Mouse (Mus musculus) heart, embryonic 12.5 days (tissue): ENCODE results near the gene Irak1bp1. TPM values are rescaled to one million over a fixed set of nuclear protein-coding genes. Genes with fewer than 3 reads are reported as not detected.

Source experiments
- ATAC-seq: fragments of 200-750 bp; cut with Nextera tagmentation; 2 replicates; pipeline ENCODE4 v1.8.0; 2017; ENCODE audit warnings: moderate TSS enrichment, moderate library complexity; ENCODE audit not compliant: insufficient number of reproducible peaks, low FRiP score
- H3K27ac ChIP-seq: fragments of 300-500 bp; sonication (generic); 2 replicates; pipeline ENCODE4 v1.5.1; 2016; ENCODE audit warnings: mild to moderate bottlenecking, moderate library complexity; ENCODE audit not compliant: poor library complexity, severe bottlenecking
- H3K27me3 ChIP-seq: fragments of 300-500 bp; sonication (generic); replicated peaks from 2 replicates; pipeline ENCODE4 v1.6.1; 2016; ENCODE audit warnings: mild to moderate bottlenecking, moderate library complexity
- H3K36me3 ChIP-seq: fragments of 300-500 bp; sonication (generic); 2 replicates; pipeline ENCODE4 v1.6.1; 2016; ENCODE audit warnings: mild to moderate bottlenecking, moderate library complexity
- H3K4me1 ChIP-seq: fragments of 300-500 bp; sonication (generic); replicated peaks from 2 replicates; pipeline ENCODE4 v1.6.1; 2016; ENCODE audit warnings: mild to moderate bottlenecking
- H3K4me2 ChIP-seq: fragments of 300-500 bp; sonication (generic); 2 replicates; pipeline ENCODE4 v1.6.1; 2016; ENCODE audit warnings: mild to moderate bottlenecking, moderate library complexity
- H3K4me3 ChIP-seq: fragments of 300-500 bp; sonication (generic); 2 replicates; pipeline ENCODE4 v1.5.1; 2016; ENCODE audit warnings: mild to moderate bottlenecking
- H3K9ac ChIP-seq: fragments of 300-500 bp; sonication (generic); 2 replicates; pipeline ENCODE4 v1.6.1; 2016; ENCODE audit warnings: mild to moderate bottlenecking, moderate library complexity
- H3K9me3 ChIP-seq: fragments of 300-500 bp; sonication (generic); replicated peaks from 2 replicates; pipeline ENCODE4 v1.6.1; 2016; ENCODE audit warnings: mild to moderate bottlenecking, moderate library complexity
- WGBS: fragments of 180-500 bp; shearing (Covaris S2); methylation state at CpG from one replicate; pipeline ENCODE4 v1.1.7; 2016; 5-methylcytosine and 5-hydroxymethylcytosine counted together
- polyA plus RNA-seq: library from polyadenylated mRNA; unstranded; fragments of >200 nt; fragmentation: Nextera tagmentation; extraction: Ambion mirVana; gene quantifications from 2 replicates; pipeline ENCODE4 v1.2.1, GENCODE M21; 2016

Irak1bp1 gene
- polyA plus RNA-seq, 1 experiment from 2014 or later, result 13.5 TPM

- H3K4me3 ChIP-seq, result no peak overlapping the region
- ATAC-seq, result no peak
- WGBS, result 78% methylated on average over 6 of the region's 6 CpGs
- peaks cover 8% of the 10 kb centered on the region; the same call in 1 of the 2 replicates for H3K36me3 ChIP-seq
- H3K27me3 ChIP-seq, result no peaks in the 10 kb centered on the region
- no peak overlapping the region for H3K4me2 ChIP-seq
- H3K27ac ChIP-seq, result no peak overlapping the region
- no peaks in the 10 kb centered on the region for H3K4me1 ChIP-seq
- H3K9ac ChIP-seq, result no peak overlapping the region
- no peaks in the 10 kb centered on the region for H3K9me3 ChIP-seq
Measured at GRCm38 (mm10) chr9:82835921-82836320, 6.6 kb downstream of the Irak1bp1 start.

- no peak overlapping the region for H3K9ac ChIP-seq
- ATAC-seq, result no peak
- no peak overlapping the region for H3K4me3 ChIP-seq
- 80% methylated on average over 4 of the region's 4 CpGs for WGBS
- no peaks in the 10 kb centered on the region for H3K9me3 ChIP-seq
- H3K4me2 ChIP-seq, result no peak overlapping the region
- H3K4me1 ChIP-seq, result no peaks in the 10 kb centered on the region
- H3K27ac ChIP-seq, result no peak overlapping the region
- H3K27me3 ChIP-seq, result no peaks in the 10 kb centered on the region
- peaks cover 11% of the 10 kb centered on the region; the same call in 1 of the 2 replicates for H3K36me3 ChIP-seq
Measured at GRCm38 (mm10) chr9:82842671-82843070, 13.3 kb downstream of the Irak1bp1 start.

GRCm38 (mm10) chr9:82854040-82854439 lies 24.7 kb downstream of the Irak1bp1 start:
- H3K4me1 ChIP-seq, result peaks cover 13% of the 10 kb centered on the region
- 40% methylated on average over 2 of the region's 2 CpGs for WGBS
- no peak overlapping the region for H3K4me3 ChIP-seq
- H3K36me3 ChIP-seq, result no peaks in the 10 kb centered on the region
- no peaks in the 10 kb centered on the region for H3K27me3 ChIP-seq
- no peak overlapping the region for H3K27ac ChIP-seq
- no peak overlapping the region for H3K4me2 ChIP-seq
- H3K9ac ChIP-seq, result no peak overlapping the region
- ATAC-seq, result no peak
- H3K9me3 ChIP-seq, result no peaks in the 10 kb centered on the region

GRCm38 (mm10) chr9:82854973-82855614 lies 25.8 kb downstream of the Irak1bp1 start:
- no peaks in the 10 kb centered on the region for H3K36me3 ChIP-seq
- peaks cover 13% of the 10 kb centered on the region for H3K4me1 ChIP-seq
- H3K27ac ChIP-seq, result no peak overlapping the region
- H3K4me2 ChIP-seq, result no peak overlapping the region
- no peak for ATAC-seq
- no peak overlapping the region for H3K9ac ChIP-seq
- H3K4me3 ChIP-seq, result no peak overlapping the region
- no peaks in the 10 kb centered on the region for H3K9me3 ChIP-seq
- H3K27me3 ChIP-seq, result no peaks in the 10 kb centered on the region
- 11% methylated on average over 3 of the region's 3 CpGs for WGBS

GRCm38 (mm10) chr9:82856241-82856640 lies 26.9 kb downstream of the Irak1bp1 start:
- no peak overlapping the region for H3K4me2 ChIP-seq
- WGBS, result 74% methylated on average over 4 of the region's 4 CpGs
- ATAC-seq, result no peak
- no peak overlapping the region for H3K27ac ChIP-seq
- H3K27me3 ChIP-seq, result no peaks in the 10 kb centered on the region
- H3K9me3 ChIP-seq, result no peaks in the 10 kb centered on the region
- H3K4me3 ChIP-seq, result no peak overlapping the region
- peaks cover 13% of the 10 kb centered on the region for H3K4me1 ChIP-seq
- no peaks in the 10 kb centered on the region for H3K36me3 ChIP-seq
- no peak overlapping the region for H3K9ac ChIP-seq

GRCm38 (mm10) chr9:82860805-82861204 lies 31.5 kb downstream of the Irak1bp1 start:
- Histone ChIP-seq H3K27ac (no peak overlapping the region), H3K36me3 (no peaks in the 10 kb centered on the region), H3K9ac (no peak overlapping the region), H3K4me3 (no peak overlapping the region), H3K4me2 (no peak overlapping the region), H3K9me3 (no peaks in the 10 kb centered on the region), H3K27me3 (no peaks in the 10 kb centered on the region), H3K4me1 (peaks cover under 1% of the 10 kb centered on the region; the same call in 1 of the 2 replicates)
- no peak for ATAC-seq
- 89% methylated on average over 2 of the region's 2 CpGs for WGBS

- Histone ChIP-seq H3K27me3 (no peaks in the 10 kb centered on the region), H3K4me3 (no peak overlapping the region), H3K4me2 (no peak overlapping the region), H3K9ac (no peak overlapping the region), H3K27ac (no peak overlapping the region), H3K36me3 (no peaks in the 10 kb centered on the region), H3K9me3 (no peaks in the 10 kb centered on the region), H3K4me1 (no peaks in the 10 kb centered on the region)
- WGBS, result 75% methylated on average over 4 of the region's 4 CpGs
- no peak for ATAC-seq
Measured at GRCm38 (mm10) chr9:82861316-82861715, 32.0 kb downstream of the Irak1bp1 start.

- Histone ChIP-seq H3K36me3 (no peaks in the 10 kb centered on the region), H3K27ac (no peak overlapping the region), H3K27me3 (no peaks in the 10 kb centered on the region), H3K9ac (no peak overlapping the region), H3K4me1 (no peaks in the 10 kb centered on the region), H3K9me3 (no peaks in the 10 kb centered on the region), H3K4me2 (no peak overlapping the region), H3K4me3 (no peak overlapping the region)
- 82% methylated on average over 3 of the region's 3 CpGs for WGBS
- no peak for ATAC-seq
Measured at GRCm38 (mm10) chr9:82861775-82862430, 32.6 kb downstream of the Irak1bp1 start.

GRCm38 (mm10) chr9:82866121-82866520 lies 36.8 kb downstream of the Irak1bp1 start:
- no peaks in the 10 kb centered on the region for H3K9me3 ChIP-seq
- no peaks in the 10 kb centered on the region for H3K4me1 ChIP-seq
- H3K9ac ChIP-seq, result no peak overlapping the region
- H3K27me3 ChIP-seq, result no peaks in the 10 kb centered on the region
- H3K27ac ChIP-seq, result no peak overlapping the region
- ATAC-seq, result no peak
- WGBS, result 94% methylated on average over 1 of the region's 1 CpGs
- peaks cover 6% of the 10 kb centered on the region for H3K36me3 ChIP-seq
- no peak overlapping the region for H3K4me3 ChIP-seq
- no peak overlapping the region for H3K4me2 ChIP-seq

- H3K9me3 ChIP-seq, result no peaks in the 10 kb centered on the region
- 83% methylated on average over 3 of the region's 3 CpGs for WGBS
- H3K27ac ChIP-seq, result no peak overlapping the region
- H3K4me2 ChIP-seq, result no peak overlapping the region
- no peak overlapping the region for H3K4me3 ChIP-seq
- H3K27me3 ChIP-seq, result no peaks in the 10 kb centered on the region
- peaks cover 12% of the 10 kb centered on the region for H3K36me3 ChIP-seq
- no peak overlapping the region for H3K9ac ChIP-seq
- no peak for ATAC-seq
- no peaks in the 10 kb centered on the region for H3K4me1 ChIP-seq
Measured at GRCm38 (mm10) chr9:82867698-82868097, 38.4 kb downstream of the Irak1bp1 start.

- Histone ChIP-seq H3K36me3 (peaks cover 49% of the 10 kb centered on the region), H3K4me1 (no peaks in the 10 kb centered on the region), H3K9me3 (no peaks in the 10 kb centered on the region), H3K9ac (no peak overlapping the region), H3K27ac (no peak overlapping the region), H3K4me3 (no peak overlapping the region), H3K4me2 (no peak overlapping the region), H3K27me3 (no peaks in the 10 kb centered on the region)
- WGBS, result 87% methylated on average over 1 of the region's 1 CpGs
- no peak for ATAC-seq
Measured at GRCm38 (mm10) chr9:82877078-82877477, 47.7 kb downstream of the Irak1bp1 start.

GRCm38 (mm10) chr9:82884177-82884576 lies 54.8 kb downstream of the Irak1bp1 start:
- ATAC-seq, result no peak
- H3K27ac ChIP-seq, result no peak overlapping the region
- H3K36me3 ChIP-seq, result peaks cover 47% of the 10 kb centered on the region

More at GRCm38 (mm10) chr9:82884177-82884576, 54.8 kb downstream of the Irak1bp1 start:
- no peaks in the 10 kb centered on the region for H3K4me1 ChIP-seq
- H3K4me2 ChIP-seq, result no peak overlapping the region
- H3K27me3 ChIP-seq, result no peaks in the 10 kb centered on the region
- no peaks in the 10 kb centered on the region for H3K9me3 ChIP-seq
- H3K4me3 ChIP-seq, result no peak overlapping the region
- H3K9ac ChIP-seq, result no peak overlapping the region
